Mouse (Mus musculus) embryonic facial prominence, embryonic 14.5 days (tissue): ENCODE results near the gene Eef1a1. TPM values are rescaled to one million over a fixed set of nuclear protein-coding genes. Genes with fewer than 3 reads are reported as not detected.

Experiments used
- ATAC-seq: fragments of 200-750 bp; cut with Nextera tagmentation; 2 replicates; pipeline ENCODE4 v1.8.0; 2017; ENCODE audit warnings: low read depth, moderate number of reproducible peaks, moderate TSS enrichment
- DNase-seq: peaks from one replicate; pipeline ENCODE4 v3.0.0-alpha.2; 2015; ENCODE audit warnings: low spot score
- H3K27ac ChIP-seq: fragments of 300-500 bp; sonication (generic); replicated peaks from 2 replicates; pipeline ENCODE4 v1.5.1; 2014; ENCODE audit warnings: low read depth, mild to moderate bottlenecking, low read length, moderate library complexity
- H3K27me3 ChIP-seq: fragments of 300-500 bp; sonication (generic); replicated peaks from 2 replicates; pipeline ENCODE4 v1.6.1; 2014; ENCODE audit warnings: low read length; ENCODE audit not compliant: control insufficient read depth, insufficient read depth
- H3K36me3 ChIP-seq: fragments of 300-500 bp; sonication (generic); 2 replicates; pipeline ENCODE4 v1.6.1; 2014; ENCODE audit warnings: low read length, mixed read lengths; ENCODE audit not compliant: control insufficient read depth, insufficient read depth
- H3K4me1 ChIP-seq: fragments of 300-500 bp; sonication (generic); 2 replicates; pipeline ENCODE4 v1.6.1; 2014; ENCODE audit warnings: antibody characterized with exemption, low read length; ENCODE audit not compliant: control insufficient read depth, insufficient read depth
- H3K4me2 ChIP-seq: fragments of 300-500 bp; sonication (generic); 2 replicates; pipeline ENCODE4 v1.6.1; 2014; ENCODE audit warnings: low read depth, mild to moderate bottlenecking, low read length, moderate library complexity, mixed read lengths
- H3K4me3 ChIP-seq: fragments of 300-500 bp; sonication (generic); 2 replicates; pipeline ENCODE4 v1.5.1; 2014; ENCODE audit warnings: low read depth, mild to moderate bottlenecking, low read length
- H3K9ac ChIP-seq: fragments of 300-500 bp; sonication (generic); 2 replicates; pipeline ENCODE4 v1.6.1; 2014; ENCODE audit warnings: low read depth, mild to moderate bottlenecking, low read length, moderate library complexity, mixed read lengths
- H3K9me3 ChIP-seq: fragments of 300-500 bp; sonication (generic); 2 replicates; pipeline ENCODE4 v1.6.1; 2016; ENCODE audit warnings: low read length; ENCODE audit not compliant: control insufficient read depth
- WGBS: fragments of 180-500 bp; shearing (Covaris S2); extraction: QIAGEN DNeasy Blood & Tissue Kit; methylation state at CpG from one replicate; pipeline ENCODE4 v1.1.7; 2014; 5-methylcytosine and 5-hydroxymethylcytosine counted together
- polyA plus RNA-seq: library from polyadenylated mRNA; unstranded; fragments of >200 nt; fragmentation: Nextera tagmentation; extraction: Ambion mirVana; gene quantifications from 2 replicates; pipeline ENCODE4 v1.2.1, GENCODE M21; 2014

Gene Eef1a1
- 5,674 and 6,022 TPM in 2 replicates for polyA plus RNA-seq

DNA sequence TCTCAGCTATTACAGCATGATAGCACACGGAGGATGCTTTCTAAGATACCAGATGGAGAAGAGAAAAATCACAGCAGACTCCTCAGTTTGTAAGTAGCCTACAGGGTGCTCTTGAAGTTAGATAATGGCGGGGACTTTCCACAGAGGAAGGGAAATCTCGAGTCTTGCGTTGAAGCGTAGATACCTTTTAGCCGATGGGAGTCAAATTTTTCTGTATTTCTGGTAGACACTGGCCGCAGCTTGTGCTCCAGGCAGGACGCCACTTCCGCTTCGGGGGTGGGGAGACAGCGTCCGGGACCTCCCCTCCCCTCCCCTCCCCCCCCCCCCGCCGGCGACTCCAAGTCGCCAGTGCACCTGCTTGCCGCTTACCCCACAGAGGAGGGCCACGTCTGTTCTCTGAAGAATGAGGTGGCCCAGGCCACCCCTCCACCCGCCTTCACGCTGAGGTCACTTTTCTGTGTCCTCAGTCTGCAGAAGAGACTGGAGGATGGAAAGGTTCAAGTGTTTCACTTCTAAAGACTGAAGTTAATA is at the start of gene Eef1a1:
Eef1a1 (minus strand) TSS at position 262 of the 531 bp plus-strand sequence.
- ATAC-seq (peak; percentile 72), DNase-seq (peak; percentile 72)
- no peaks in the 10 kb centered on the region for H3K4me1 ChIP-seq
- H3K9me3 ChIP-seq: no peaks in the 10 kb centered on the region
- peak within 1 kb of the TSS; percentile 65 for H3K9ac ChIP-seq
- H3K27ac ChIP-seq: peak within 1 kb of the TSS; percentile 46
- H3K36me3 ChIP-seq: no peaks in the 10 kb centered on the region
- peak within 1 kb of the TSS; percentile 43 for H3K4me3 ChIP-seq
- WGBS: 2% methylated on average over 15 of the region's 20 CpGs
- H3K27me3 ChIP-seq: no peaks in the 10 kb centered on the region
- peak within 1 kb of the TSS; percentile 75 for H3K4me2 ChIP-seq

DNA sequence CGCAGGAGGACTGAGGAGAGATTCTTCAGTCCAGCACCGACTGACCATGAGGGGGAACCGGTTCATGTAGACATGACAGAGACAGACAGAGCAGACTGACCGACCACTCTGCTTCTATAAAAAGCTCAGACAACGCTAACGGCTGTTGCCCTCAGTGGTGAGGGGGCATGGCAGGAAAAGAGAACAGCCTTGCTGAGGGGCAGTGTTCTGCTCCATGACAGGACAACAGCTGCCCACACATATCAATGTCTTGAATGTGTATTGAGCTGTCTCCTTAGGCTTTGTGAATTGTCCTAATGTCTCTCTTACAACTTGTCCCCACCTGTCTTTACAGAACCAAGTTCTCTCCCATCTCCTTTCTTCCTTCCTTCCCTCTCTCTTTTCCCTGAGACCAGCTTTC is 49.5 kb upstream of the Eef1a1 start:
- H3K9ac ChIP-seq: no peak overlapping the region
- DNase-seq: peak; percentile 61
- H3K27ac ChIP-seq: no peak overlapping the region; the same call in 1 of the 2 replicates
- H3K36me3 ChIP-seq: 0 out of 2 replicates have a peak, but pooled peaks cover 3% of the 10 kb centered on the region
- no peak overlapping the region for H3K4me2 ChIP-seq
- peak; percentile 68; the same call in 1 of the 2 replicates for ATAC-seq
- H3K4me1 ChIP-seq: no peaks in the 10 kb centered on the region
- H3K27me3 ChIP-seq: no peaks in the 10 kb centered on the region
- no peak overlapping the region for H3K4me3 ChIP-seq
- WGBS: 63% methylated on average over 6 of the region's 6 CpGs
- H3K9me3 ChIP-seq: no peaks in the 10 kb centered on the region

DNA sequence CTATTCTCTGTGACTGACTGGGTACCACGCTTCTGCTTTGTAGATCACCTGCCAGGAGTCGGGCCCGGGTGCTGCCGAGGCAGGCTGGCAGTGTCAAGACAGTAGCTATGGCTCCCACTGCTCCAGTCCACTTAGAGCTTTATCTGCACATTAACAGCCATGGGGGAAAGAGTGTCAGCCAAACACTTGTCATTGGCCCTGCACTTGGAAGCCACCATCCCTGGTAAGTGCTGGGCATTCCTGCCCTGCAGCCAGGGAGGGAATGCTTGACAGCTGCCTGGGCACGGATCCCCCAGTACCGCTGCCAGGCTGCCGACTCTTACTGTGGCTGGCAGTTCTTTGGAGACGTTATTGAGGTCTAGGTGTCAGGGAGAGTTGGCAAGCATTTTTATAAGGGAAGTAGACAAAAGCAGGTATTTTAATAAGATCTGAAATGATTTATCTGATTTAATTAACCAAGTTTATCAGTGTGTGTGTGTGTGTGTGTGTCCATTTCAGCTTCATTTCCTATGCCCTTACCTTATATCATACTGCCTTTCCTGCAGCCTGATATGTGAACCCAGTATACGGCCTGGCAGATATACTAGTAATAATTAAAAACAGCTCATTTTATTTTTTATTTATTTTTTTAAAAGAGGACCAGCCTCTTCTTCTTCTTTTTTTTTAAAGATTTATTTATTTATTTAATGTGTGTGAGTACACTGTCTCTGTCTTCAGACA is 48.4 kb upstream of the Eef1a1 start:
- no peaks in the 10 kb centered on the region for H3K4me1 ChIP-seq
- H3K27ac ChIP-seq: no peak overlapping the region
- H3K36me3 ChIP-seq: no peaks in the 10 kb centered on the region
- no peaks in the 10 kb centered on the region for H3K27me3 ChIP-seq
- no peak overlapping the region for H3K4me2 ChIP-seq
- H3K9ac ChIP-seq: no peak overlapping the region
- H3K9me3 ChIP-seq: no peaks in the 10 kb centered on the region
- DNase-seq (no peak), ATAC-seq (no peak)
- no peak overlapping the region for H3K4me3 ChIP-seq
- WGBS: 84% methylated on average over 9 of the region's 9 CpGs

DNA sequence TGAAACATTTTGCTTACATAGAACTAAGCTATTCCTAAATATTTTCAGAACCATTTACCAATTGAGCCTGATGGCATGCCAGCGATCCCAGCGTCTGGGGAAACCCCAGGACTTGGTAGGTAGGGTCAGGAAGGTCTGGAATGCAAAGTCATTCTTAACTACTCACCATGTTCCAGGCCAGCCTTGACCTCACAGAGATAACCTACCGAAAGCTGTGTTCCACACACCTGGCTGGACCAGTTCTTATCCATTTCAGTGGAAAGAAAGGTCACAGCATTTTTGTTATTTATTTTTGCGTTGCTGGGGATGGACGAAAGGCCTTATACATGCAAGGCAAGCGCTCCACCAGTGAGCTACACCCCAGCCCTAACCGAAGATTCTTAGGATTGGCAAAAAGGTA is 45.7 kb upstream of the Eef1a1 start:
- no peak overlapping the region for H3K4me3 ChIP-seq
- 88% methylated on average over 7 of the region's 7 CpGs for WGBS
- no peak for DNase-seq
- H3K9me3 ChIP-seq: no peaks in the 10 kb centered on the region
- no peaks in the 10 kb centered on the region for H3K27me3 ChIP-seq
- H3K9ac ChIP-seq: no peak overlapping the region
- no peak overlapping the region for H3K4me2 ChIP-seq
- no peak overlapping the region for H3K27ac ChIP-seq
- H3K36me3 ChIP-seq: no peaks in the 10 kb centered on the region
- ATAC-seq: no peak
- 0 out of 2 replicates have a peak, but pooled peaks cover 5% of the 10 kb centered on the region for H3K4me1 ChIP-seq

DNA sequence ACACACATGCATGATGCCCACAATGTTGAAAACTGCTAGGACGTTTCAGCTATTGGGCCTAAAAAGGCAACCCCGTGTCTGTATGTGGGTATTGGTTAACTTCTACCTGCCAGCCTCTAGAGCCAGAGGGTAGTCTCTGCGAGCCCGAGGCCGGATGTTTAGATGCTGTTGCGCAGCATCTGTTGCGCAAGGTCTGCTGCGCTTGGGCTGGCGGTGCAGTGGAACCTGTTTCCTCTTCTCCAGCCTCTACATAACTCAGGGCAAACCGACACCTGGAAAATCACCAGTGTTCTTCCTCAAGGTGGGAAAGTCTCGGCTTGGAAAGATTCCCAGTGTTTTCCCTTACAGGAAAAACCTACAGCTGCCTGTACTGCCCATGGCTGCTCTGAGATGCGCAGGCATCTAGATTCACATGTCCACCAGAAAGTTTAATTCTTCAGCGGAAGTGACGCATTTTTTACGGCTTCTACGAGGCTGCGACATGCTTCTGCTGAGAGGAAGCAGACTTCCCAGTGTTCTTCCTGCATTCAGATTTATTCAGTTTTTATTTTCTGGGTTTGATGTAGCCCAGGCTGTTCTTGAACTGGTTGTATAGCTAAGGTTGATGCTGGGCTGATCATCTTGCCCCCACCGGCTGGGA is 44.5 kb upstream of the Eef1a1 start:
- Histone ChIP-seq H3K4me1 (0 out of 2 replicates have a peak, but pooled peaks cover 5% of the 10 kb centered on the region), H3K9ac (no peak overlapping the region), H3K36me3 (no peaks in the 10 kb centered on the region), H3K27me3 (no peaks in the 10 kb centered on the region), H3K4me2 (no peak overlapping the region), H3K9me3 (no peaks in the 10 kb centered on the region), H3K27ac (no peak overlapping the region), H3K4me3 (no peak overlapping the region)
- DNase-seq: peak; percentile 23
- ATAC-seq: peak; percentile 16; the same call in 1 of the 2 replicates
- 75% methylated on average over 18 of the region's 18 CpGs for WGBS

DNA sequence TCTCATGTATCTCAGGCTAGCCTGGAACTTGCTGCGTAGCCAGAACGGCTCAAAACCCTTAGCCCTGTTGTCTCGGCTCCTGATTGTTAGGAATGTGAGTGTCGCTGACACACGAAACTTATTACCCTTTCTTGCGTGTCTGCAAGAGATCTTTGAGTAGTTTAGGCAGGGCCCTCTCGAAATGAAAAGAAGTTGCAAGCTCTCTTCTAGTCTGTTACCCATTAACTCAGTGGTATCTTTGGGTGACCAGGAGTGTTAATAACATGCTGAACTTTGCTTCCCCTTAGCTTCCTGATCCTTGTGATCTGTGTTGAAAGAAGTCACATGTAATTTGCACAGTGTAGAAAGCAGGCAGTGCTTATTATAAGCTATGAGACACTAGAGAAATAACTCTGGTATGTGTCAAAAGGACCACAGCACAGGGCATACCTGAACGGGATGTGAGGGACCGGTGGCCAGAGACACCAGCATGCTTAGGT is 43.4 kb upstream of the Eef1a1 start:
- no peak overlapping the region for H3K4me3 ChIP-seq
- H3K4me2 ChIP-seq: no peak overlapping the region
- no peaks in the 10 kb centered on the region for H3K36me3 ChIP-seq
- 0 out of 2 replicates have a peak, but pooled peaks cover 9% of the 10 kb centered on the region for H3K4me1 ChIP-seq
- ATAC-seq: no peak
- no peak overlapping the region for H3K9ac ChIP-seq
- WGBS: 39% methylated on average over 9 of the region's 9 CpGs
- no peaks in the 10 kb centered on the region for H3K27me3 ChIP-seq
- DNase-seq: no peak
- H3K9me3 ChIP-seq: no peaks in the 10 kb centered on the region
- no peak overlapping the region; the same call in 1 of the 2 replicates for H3K27ac ChIP-seq

DNA sequence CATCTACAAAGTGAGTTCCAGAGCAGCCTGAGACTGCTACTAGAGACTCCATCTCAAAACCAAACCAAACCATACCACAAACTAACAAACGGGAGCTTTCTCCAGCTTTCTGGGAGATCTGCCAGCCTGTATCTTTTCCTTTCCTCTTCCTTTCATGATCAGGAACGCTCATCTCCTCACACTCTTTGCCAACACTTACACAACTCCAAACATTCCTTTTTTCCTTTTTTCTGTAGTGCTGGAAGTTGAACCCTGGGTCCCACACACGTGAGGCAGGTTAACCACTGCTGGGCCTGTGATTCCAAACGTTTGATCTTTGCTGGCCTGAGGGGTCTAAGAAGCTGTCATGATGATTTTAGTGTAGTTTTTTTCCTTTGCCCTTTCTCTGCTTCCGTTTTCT is 42.9 kb upstream of the Eef1a1 start:
- H3K4me1 ChIP-seq: 0 out of 2 replicates have a peak, but pooled peaks cover 9% of the 10 kb centered on the region
- H3K27ac ChIP-seq: no peak overlapping the region; the same call in 1 of the 2 replicates
- no peaks in the 10 kb centered on the region for H3K27me3 ChIP-seq
- H3K4me3 ChIP-seq: no peak overlapping the region
- H3K36me3 ChIP-seq: no peaks in the 10 kb centered on the region
- ATAC-seq: no peak
- no peak overlapping the region for H3K4me2 ChIP-seq
- WGBS: 25% methylated on average over 5 of the region's 5 CpGs
- DNase-seq: peak; percentile 55
- H3K9ac ChIP-seq: no peak overlapping the region
- H3K9me3 ChIP-seq: no peaks in the 10 kb centered on the region

DNA sequence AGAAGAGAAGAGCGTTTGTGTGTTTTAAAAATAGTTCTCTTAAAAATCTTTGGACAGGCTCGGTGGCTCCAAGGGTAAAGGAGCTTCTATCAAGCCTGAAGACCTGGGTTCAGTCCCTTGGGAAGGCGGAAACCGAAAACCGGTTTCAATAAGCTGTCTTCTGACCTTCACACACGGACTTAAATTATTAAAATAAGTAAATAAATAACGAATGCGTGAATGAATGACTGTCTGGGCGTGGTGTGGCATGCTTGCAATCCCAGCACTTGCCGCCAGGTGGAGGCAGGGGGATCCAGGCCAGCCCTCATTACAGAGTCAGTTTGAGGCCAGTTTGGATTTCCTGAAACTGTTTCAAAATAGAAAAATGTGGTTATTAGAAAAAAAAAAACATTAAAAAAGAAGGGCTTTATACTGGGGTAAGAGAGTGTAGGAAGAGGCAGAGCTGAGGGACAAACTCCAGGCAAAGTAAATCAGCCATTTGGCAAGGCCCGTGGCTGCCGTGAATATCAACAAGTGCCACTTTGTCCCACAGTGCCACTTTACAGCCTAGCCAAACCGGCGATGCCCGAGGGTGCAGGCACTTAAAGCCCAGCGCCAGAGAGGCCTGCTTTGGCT is 38.9 kb upstream of the Eef1a1 start:
- no peaks in the 10 kb centered on the region for H3K36me3 ChIP-seq
- H3K27me3 ChIP-seq: no peaks in the 10 kb centered on the region
- peak overlapping the region; percentile 85 for H3K4me2 ChIP-seq
- H3K27ac ChIP-seq: peak overlapping the region; percentile 85
- 2% methylated on average over 16 of the region's 16 CpGs for WGBS
- H3K4me1 ChIP-seq: 0 out of 2 replicates have a peak, but pooled peaks cover 9% of the 10 kb centered on the region
- peak overlapping the region; percentile 65 for H3K9ac ChIP-seq
- DNase-seq (peak; percentile 76), ATAC-seq (peak; percentile 70)
- no peaks in the 10 kb centered on the region for H3K9me3 ChIP-seq
- peak overlapping the region; percentile 49 for H3K4me3 ChIP-seq
